Mouse (Mus musculus) embryonic fibroblast, embryonic 13.5 days (primary cell): ENCODE results near the gene Plbd2.

Experiments
- CTCF ChIP-seq: IDR thresholded peaks from 2 replicates; pipeline ENCODE4 v1.5.1; 2011; ENCODE audit warnings: mild to moderate bottlenecking, control low read depth, low read length, moderate library complexity, borderline replicate concordance; ENCODE audit not compliant: insufficient read depth
- POLR2A ChIP-seq: IDR thresholded peaks from 2 replicates; pipeline ENCODE4 v1.6.1; 2011; ENCODE audit warnings: low read depth, mild to moderate bottlenecking, control low read depth, low read length, moderate library complexity

DNA sequence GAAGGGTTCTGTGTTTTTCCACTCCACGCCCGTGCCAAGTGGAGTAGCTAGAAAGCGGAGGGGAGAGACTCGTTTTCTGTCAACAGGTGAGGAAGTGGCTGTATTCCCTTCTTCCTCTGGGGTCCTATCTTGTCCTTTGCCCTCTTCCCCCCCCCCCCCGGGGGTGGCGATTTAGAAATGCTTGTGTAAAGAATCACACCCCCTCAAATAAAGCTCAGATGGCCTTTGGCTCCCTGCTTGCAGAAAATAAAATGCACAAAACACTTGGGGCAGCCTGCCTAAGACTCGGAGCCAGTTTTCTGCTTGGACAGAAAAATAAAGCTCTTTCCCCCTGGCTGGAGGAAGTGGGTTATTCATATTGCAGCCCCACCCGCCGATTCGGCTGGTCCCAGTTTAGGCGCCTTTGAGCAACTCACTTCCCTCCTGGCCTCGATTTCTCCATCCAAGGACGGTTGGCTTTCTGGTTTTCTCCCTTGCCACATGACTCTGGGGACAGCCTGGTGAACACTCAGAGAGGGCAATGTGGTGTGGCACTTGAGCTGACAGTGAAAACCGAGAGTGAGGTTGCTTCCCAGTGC is 8.3 kb upstream of the Plbd2 start:
- TF ChIP-seq POLR2A (no peak), CTCF (no peak)
